Mouse (Mus musculus): ENCODE data around the gene Aldh1b1.

- TF ChIP-seq POLR2A (IDR thresholded peaks at IDR 0.05; ENCODE audit: borderline replicate concordance, control insufficient read depth, low read depth, low read length) (peak; percentile 20; the same call in 1 of the 2 replicates), CTCF (IDR thresholded peaks at IDR 0.05; ENCODE audit: control insufficient read depth, insufficient read depth, low read length) (no peak)
These were observed at the start of gene Aldh1b1 for GRCm38 (mm10) chr4:45798964-45799363.
